Mouse (Mus musculus) cerebellum, adult 18-20 months (tissue): ENCODE measurements at regions not wholly inside any gene's neighbourhood (a gene's known extent, or its start where the extent isn't known, plus 50 kb on each side); places are given as distances from the start of the nearest gene placed in this dataset.
"Not testable (repeated sequence)": the region's sequence is repeated elsewhere in the genome, so short reads cannot be mapped to it uniquely, and the experiment has no call there.

ENCODE experiments used
- DNase-seq, 2 experiments: peaks; one replicate each; pipeline ENCODE4 v3.0.0; 2021

- DNase-seq, result not testable (repeated sequence)
Observed at GRCm38 (mm10) chr14:19080001-19080400, 185.9 kb upstream of the Ube2e2 start.

GRCm38 (mm10) chr14:19041984-19042760, 148.1 kb upstream of the Ube2e2 start:
- peak; percentile 22 to 60 for DNase-seq

GRCm38 (mm10) chr14:19020102-19020501, 126.0 kb upstream of the Ube2e2 start:
- no peak for DNase-seq

GRCm38 (mm10) chr14:19015406-19015805, 121.3 kb upstream of the Ube2e2 start:
- DNase-seq, result no peak

- DNase-seq, result not testable (repeated sequence)
Observed at GRCm38 (mm10) chr14:19013558-19013957, 119.5 kb upstream of the Ube2e2 start.

GRCm38 (mm10) chr14:18983901-18984300, 89.8 kb upstream of the Ube2e2 start:
- DNase-seq, result no peak

GRCm38 (mm10) chr14:18963864-18964263, 69.8 kb upstream of the Ube2e2 start:
- DNase-seq, result no peak

GRCm38 (mm10) chr14:18963287-18963686, 69.2 kb upstream of the Ube2e2 start:
- DNase-seq, result no peak
